Mouse (Mus musculus) embryonic stem cell, embryonic (primary cell): ENCODE measurements around the gene Sel1l.

Experiments
- CTCF ChIA-PET, 4 experiments: fragments of 300-600 bp in 2 of 4; fragments of 350-600 bp in 2 of 4; sonication (Branson Sonifier 250); formaldehyde crosslinking; loops; one replicate each; lab custom pipeline; 2022; ENCODE audit warnings: inconsistent platforms in 2 of 4; lab: Charles Lee
- POLR2A ChIA-PET, 4 experiments: fragments of 300-600 bp in 2 of 4; fragments of 350-600 bp in 2 of 4; sonication (Branson Sonifier 250); formaldehyde crosslinking; loops; one replicate each; lab custom pipeline; 2022; ENCODE audit warnings: antibody characterized with exemption in 4 of 4, inconsistent platforms in 1 of 4; lab: Charles Lee

Sel1l gene

DNA sequence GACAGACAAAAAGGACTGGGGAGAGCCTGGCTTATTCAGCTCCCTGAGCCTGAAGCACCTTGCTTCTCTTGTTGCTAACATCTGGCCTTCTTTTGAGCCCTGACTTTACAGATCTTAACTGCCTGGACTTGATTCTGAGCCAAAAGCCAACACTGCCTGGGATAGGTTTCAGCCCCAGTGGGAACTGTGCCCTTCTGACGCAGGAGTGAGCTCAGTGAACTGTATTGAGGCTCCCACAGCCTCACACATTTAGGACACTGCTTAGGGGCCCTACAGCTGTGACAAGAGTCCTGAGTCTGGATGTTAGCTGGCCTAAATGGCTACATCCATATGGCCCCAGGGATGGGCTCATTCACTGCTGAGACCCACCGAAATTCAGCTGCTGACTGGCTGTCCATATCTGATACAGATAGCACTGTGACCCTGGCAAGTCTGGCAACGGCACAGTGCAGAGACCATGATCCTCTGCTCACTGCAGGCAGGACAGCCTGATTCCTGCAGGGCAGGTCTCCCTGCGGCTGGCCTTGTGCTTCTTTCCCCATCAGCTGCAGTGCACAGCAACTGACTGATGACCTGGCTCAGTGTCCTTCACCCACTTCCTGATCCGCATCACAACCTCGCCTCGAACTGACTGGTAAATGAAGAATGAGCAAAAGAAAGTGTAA lies 11.4 kb downstream of the Sel1l start:
- ChIA-PET POLR2A (no interaction called here), CTCF (interaction anchor here in 3 of 4 experiments (0.7 to 1.0 kb wide), 4 partner anchors 12 to 194 kb away, joined by 3 to 14 read pairs (median 5); no protein-coding TSS in a partner anchor)

DNA sequence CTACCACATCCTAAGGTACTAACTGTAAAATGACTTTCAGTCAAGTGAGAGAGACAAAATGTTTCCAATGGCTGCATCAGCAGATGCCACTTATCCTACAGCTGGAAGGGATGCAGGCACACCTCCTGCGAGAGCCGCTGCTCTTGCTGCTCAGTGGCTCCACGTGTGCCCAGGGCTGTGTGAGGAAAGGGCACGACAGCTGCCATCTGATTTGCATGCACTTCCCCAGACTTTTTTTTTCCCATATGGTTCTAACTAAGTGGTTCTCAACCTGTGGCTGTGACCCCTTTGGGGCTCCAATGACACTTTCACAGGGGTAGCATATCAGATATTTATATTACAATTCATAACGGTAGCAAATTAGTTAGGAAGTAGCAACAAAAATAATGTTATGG lies 15.0 kb downstream of the Sel1l start:
- POLR2A ChIA-PET: interaction anchor here in 2 of 4 experiments (0.8 to 1.5 kb wide), 3 partner anchors 10 to 12 kb away, joined by 3 read pairs; no protein-coding TSS in a partner anchor
- CTCF ChIA-PET: interaction anchor here in 1 of 4 experiments (0.7 kb wide), 1 partner anchor 27 kb away, joined by 3 read pairs; no protein-coding TSS in a partner anchor

DNA sequence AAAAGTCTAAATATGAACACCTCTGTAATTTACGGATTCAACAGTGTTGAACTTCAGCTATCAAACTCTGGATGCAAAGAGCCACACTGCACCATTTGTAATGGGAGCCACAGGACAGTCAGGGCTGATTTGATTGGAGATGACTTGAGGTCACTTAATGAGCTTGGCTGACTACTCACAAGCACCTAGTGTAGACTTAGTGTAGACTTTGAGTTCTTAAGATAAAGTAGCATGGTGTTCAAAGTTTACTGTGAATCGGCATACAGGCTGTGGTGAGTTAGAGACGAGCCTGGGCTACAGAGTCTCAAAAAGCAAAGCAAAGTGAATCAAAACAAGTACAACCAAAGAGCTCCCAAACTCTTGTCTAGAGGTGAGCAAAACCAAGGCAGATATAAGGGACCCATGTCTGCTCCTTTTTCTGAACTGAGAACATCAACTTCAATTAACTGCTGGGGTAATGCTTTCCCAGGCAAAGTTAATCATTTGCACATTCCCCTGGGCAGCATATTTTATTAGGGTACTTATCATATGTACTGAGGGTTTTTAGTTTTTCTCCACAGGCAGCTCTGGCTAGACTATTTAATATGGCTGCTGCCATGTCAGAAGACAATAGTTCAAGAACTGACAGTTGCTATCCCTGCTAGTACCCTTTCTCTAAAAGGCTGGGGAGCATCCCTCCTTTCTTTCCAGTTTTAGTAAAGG lies 15.6 kb downstream of the Sel1l start:
- CTCF ChIA-PET: no interaction called here

DNA sequence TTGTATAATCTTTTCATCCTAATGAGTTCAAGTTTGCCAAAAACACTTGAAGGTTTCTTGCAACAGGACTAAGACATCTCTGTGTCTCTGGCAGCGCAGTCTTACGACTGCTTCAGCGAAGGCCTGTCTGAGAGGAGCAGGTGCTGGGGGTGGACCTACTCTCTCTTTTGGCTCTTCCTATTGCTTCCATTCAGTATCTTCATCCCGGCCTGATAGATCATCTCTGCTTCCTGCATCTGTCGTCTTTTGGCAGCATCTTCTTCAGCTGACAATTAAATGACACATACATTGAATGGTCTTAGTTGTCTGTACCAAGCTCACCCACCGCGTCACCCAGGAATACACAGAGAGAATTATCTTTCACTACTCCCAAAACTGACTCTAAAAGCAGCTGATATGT lies 17.5 kb downstream of the Sel1l start:
- CTCF ChIA-PET: no interaction called here
- POLR2A ChIA-PET: no interaction called here

More for the DNA sequence above, 15.6 kb downstream of the Sel1l start:
- POLR2A ChIA-PET: interaction anchor here in 2 of 4 experiments (0.8 to 1.5 kb wide), 4 partner anchors 9 to 11 kb away, joined by 3 read pairs; no protein-coding TSS in a partner anchor

GRCm38 (mm10) chr12:91820461-91820860 lies 28.5 kb downstream of the Sel1l start:
- ChIA-PET CTCF (no interaction called here), POLR2A (interaction anchor here in 1 of 4 experiments (0.5 kb wide), 1 partner anchor 82 kb away, joined by 3 read pairs; no protein-coding TSS in a partner anchor)

DNA sequence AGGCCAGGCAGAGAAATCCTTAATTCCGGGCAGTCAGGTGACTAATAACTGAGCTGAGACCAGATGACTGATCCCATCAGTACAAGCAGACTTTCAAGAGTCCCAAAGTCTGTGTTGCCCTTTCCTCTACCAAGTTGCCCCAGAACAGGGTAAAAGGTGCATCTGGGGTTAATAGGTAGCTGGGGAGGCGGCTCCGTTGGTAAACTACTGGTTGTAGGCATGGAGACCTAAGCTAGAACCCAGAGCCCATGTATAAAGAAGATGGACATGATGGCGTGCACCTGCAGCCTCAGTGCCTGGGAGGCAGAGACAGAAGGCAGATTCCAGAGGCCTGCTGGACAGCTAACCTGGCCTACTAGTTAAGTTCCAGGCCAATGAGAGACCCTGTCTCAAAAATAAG lies 30.2 kb downstream of the Sel1l start:
- ChIA-PET POLR2A (no interaction called here), CTCF (interaction anchor here in 3 of 4 experiments (0.6 to 0.8 kb wide), 3 partner anchors 81 to 202 kb away, joined by 3 read pairs; no protein-coding TSS in a partner anchor)

- ChIA-PET CTCF (interaction anchor here in 3 of 4 experiments (0.6 to 1.3 kb wide), 8 partner anchors 21 to 1937 kb away, joined by 3 to 6 read pairs (median 3); no protein-coding TSS in a partner anchor), POLR2A (interaction anchor here in 2 of 4 experiments (1.0 to 1.2 kb wide), 3 partner anchors 10 to 228 kb away, joined by 3 read pairs; no protein-coding TSS in a partner anchor)
Measured at GRCm38 (mm10) chr12:91815990-91816389, 33.0 kb downstream of the Sel1l start.

- CTCF ChIA-PET: interaction anchor here in 2 of 4 experiments (0.6 to 1.3 kb wide), 5 partner anchors 22 to 415 kb away, joined by 3 read pairs; no protein-coding TSS in a partner anchor
- POLR2A ChIA-PET: interaction anchor here in 2 of 4 experiments (0.7 to 1.2 kb wide), 4 partner anchors 11 to 227 kb away, joined by 3 to 4 read pairs (median 3); no protein-coding TSS in a partner anchor
Measured at GRCm38 (mm10) chr12:91815552-91815951, 33.4 kb downstream of the Sel1l start.

DNA sequence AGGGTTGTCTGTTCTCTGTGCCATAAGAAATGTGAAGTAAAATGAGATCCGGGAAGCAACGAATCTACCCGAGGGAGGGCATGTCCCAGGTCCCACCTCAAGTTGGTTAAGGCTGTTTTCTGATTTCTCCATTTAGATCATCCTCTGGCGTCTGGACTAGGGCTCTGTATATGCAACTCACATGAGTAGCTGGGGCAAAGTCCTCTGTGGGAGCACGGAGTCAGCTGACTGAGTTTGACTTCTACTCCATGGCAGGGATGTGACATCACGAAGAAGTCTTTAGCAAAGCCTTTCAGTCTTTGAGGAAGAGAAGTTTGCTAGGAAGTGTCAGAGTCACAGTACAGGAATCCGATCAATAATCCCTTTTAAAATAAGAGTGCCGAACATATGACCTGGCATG lies 40.0 kb downstream of the Sel1l start:
- ChIA-PET POLR2A (no interaction called here), CTCF (no interaction called here)

- ChIA-PET POLR2A (interaction anchor here in 2 of 4 experiments (1.1 to 1.8 kb wide), 2 partner anchors 29 to 248 kb away, joined by 4 to 6 read pairs; no protein-coding TSS in a partner anchor), CTCF (interaction anchor here in 1 of 4 experiments (1.1 kb wide), 1 partner anchor 18 kb away, joined by 4 read pairs; no protein-coding TSS in a partner anchor)
Measured at GRCm38 (mm10) chr12:91807761-91808160, 41.2 kb downstream of the Sel1l start.

DNA sequence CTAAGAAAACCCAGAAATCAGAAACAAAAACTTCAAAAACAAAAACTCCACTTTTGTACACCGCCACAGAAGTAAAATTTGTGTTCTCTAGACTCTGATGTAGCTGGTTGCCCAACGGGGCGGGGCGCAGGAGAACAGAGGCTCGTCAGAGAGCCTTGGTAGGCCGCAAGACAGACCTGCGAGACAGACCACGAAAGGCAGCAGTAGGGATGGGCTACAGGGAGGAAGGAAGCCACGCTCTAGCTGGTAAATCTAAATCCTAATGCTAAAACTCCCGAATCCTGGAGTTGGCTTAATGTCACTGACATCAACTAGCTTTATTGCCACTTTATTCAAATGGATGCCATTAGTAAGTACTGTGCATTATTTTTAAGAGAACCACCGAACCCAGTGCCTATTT lies 41.9 kb downstream of the Sel1l start:
- POLR2A ChIA-PET: interaction anchor here in 2 of 4 experiments (1.1 to 1.8 kb wide), 2 partner anchors 28 to 247 kb away, joined by 4 to 6 read pairs; no protein-coding TSS in a partner anchor
- CTCF ChIA-PET: interaction anchor here in 1 of 4 experiments (1.1 kb wide), 1 partner anchor 17 kb away, joined by 4 read pairs; no protein-coding TSS in a partner anchor

- CTCF ChIA-PET: interaction anchor here in 2 of 4 experiments (0.8 to 3.3 kb wide), 2 partner anchors 14 to 225 kb away, joined by 3 to 14 read pairs; no protein-coding TSS in a partner anchor
- POLR2A ChIA-PET: interaction anchor here in 1 of 4 experiments (1.2 kb wide), 1 partner anchor 216 kb away, joined by 5 read pairs; no protein-coding TSS in a partner anchor
Measured at GRCm38 (mm10) chr12:91804262-91804661, 44.7 kb downstream of the Sel1l start.

DNA sequence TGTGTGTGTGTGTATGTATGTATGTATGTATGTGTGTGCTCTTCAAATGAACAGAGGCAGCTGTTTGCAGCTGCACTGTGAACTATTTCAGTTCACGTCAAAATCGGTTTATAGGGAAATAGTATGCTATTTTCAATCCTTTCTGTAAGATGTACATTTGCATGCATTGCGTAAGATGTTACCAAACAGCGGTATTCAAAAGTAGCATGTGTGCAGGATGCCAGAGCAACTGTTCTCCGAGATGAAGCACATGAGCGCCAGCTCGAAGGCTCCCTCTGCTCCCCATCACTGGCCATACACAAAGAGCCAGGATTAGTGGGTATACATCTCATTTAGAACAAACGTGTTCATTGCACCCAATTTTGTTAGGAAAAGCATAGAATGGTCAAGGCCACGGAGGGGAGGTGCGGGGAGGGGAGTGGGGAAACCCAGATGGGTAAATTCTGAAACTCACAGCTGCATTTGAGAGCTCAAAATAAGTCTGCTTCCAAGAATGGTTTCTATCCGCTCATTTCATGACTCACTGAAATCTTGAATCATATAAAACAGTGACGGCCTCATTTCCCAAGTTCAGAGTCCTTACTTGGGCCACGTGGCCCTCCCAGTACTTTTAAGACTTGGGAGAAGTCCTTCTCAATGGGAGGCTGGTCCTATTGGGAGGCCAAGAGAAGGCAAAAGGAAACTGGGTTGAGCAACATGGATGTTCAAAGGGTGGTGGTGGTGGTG lies 45.6 kb downstream of the Sel1l start:
- POLR2A ChIA-PET: interaction anchor here in 1 of 4 experiments (1.2 kb wide), 1 partner anchor 21 kb away, joined by 3 read pairs; no protein-coding TSS in a partner anchor
- CTCF ChIA-PET: interaction anchor here (0.5 to 3.3 kb wide), 4 partner anchors 13 to 1046 kb away, joined by 3 to 14 read pairs (median 4); no protein-coding TSS in a partner anchor

DNA sequence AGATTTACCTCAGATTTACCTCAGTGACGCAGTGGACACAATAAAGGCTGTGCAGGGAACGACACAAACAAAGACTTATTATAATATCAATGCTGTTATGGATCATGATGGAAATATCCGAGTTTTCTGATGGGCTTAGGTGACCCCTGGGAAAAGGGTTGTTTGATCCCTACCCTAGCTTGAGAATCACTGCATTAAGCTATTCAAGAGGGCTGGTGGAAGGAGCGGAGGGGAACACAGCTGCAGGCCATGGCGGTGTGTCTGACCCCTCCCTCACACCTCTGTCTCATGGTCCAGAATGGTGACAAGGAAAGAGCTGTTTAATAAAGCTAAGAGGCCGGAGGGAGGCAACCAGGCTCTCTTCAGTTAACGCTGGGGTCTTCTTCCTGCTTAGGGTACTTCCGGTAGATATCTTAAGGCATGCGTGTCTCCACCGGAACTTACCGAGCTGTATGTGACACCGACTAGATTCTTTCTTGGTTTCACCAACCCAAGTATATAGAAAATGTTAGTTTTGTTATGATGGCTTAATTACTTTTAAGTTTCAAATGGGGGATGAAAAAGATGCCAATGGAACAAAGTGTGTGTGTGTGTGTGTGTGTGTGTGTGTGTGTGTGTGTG lies 46.3 kb downstream of the Sel1l start:
- ChIA-PET CTCF (interaction anchor here (0.5 to 3.3 kb wide), 4 partner anchors 13 to 1046 kb away, joined by 3 to 14 read pairs (median 4); no protein-coding TSS in a partner anchor), POLR2A (interaction anchor here in 1 of 4 experiments (1.2 kb wide), 1 partner anchor 20 kb away, joined by 3 read pairs; no protein-coding TSS in a partner anchor)

- POLR2A ChIA-PET: interaction anchor here in 2 of 4 experiments (0.7 to 1.3 kb wide), 2 partner anchors 10 to 1837 kb away, joined by 3 read pairs; no protein-coding TSS in a partner anchor
- CTCF ChIA-PET: interaction anchor here in 3 of 4 experiments (1.1 to 3.3 kb wide), 4 partner anchors 11 to 416 kb away, joined by 3 to 14 read pairs (median 4); partner anchors contain the start of genes Cep128 (in 1 of the 3) and Tshr (in 1 of the 3)
Measured at GRCm38 (mm10) chr12:91800861-91801385, 48.0 kb downstream of the Sel1l start.

GRCm38 (mm10) chr12:91799821-91800335 lies 49.1 kb downstream of the Sel1l start:
- ChIA-PET CTCF (interaction anchor here in 3 of 4 experiments (0.7 to 1.3 kb wide), 6 partner anchors 10 to 415 kb away, joined by 3 to 5 read pairs (median 4); partner anchors contain the start of genes Cep128 (in 1 of the 3) and Tshr (in 1 of the 3)), POLR2A (interaction anchor here in 1 of 4 experiments (0.9 to 1.7 kb wide), 4 partner anchors 10 to 212 kb away, joined by 3 to 4 read pairs (median 4); no protein-coding TSS in a partner anchor)
